Mouse (Mus musculus) neutrophil, adult 5-6 weeks (primary cell): Measurements from ENCODE around the gene H2al1d. TPM values are rescaled to one million over a fixed set of nuclear protein-coding genes. Genes with fewer than 3 reads are reported as not detected.

ENCODE experiments used
- total RNA-seq: library from RNA; stranded (forward); fragments of 200-1000 nt; gene quantifications from 2 replicates; pipeline ENCODE4 v1.2.3, GENCODE M21; 2017

Gene H2al1d
- total RNA-seq, 1 experiment from 2014 or later, result not detected

Other genes with a start within 250 kb of the H2al1d start
- gene H2al1a, start 9.6 kb upstream of the H2al1d start, total RNA-seq, result not detected in 2 replicates
- gene H2al1b, start 6.4 kb upstream of the H2al1d start, total RNA-seq, result not detected in 2 replicates
- not detected in 2 replicates for gene H2al1c, start 3.2 kb upstream of the H2al1d start, total RNA-seq
- not detected in 2 replicates for gene H2al1e, start 3.1 kb downstream of the H2al1d start, total RNA-seq
- gene H2al1f, start 6.3 kb downstream of the H2al1d start, total RNA-seq, result not detected in 2 replicates
- not detected in 2 replicates for gene H2al1g, start 9.4 kb downstream of the H2al1d start, total RNA-seq
- gene H2al1h, start 12.7 kb downstream of the H2al1d start, total RNA-seq, result not detected in 2 replicates
- gene H2al1i, start 15.8 kb downstream of the H2al1d start, total RNA-seq, result not detected in 2 replicates
- gene H2al1j, start 19.0 kb downstream of the H2al1d start, total RNA-seq, result not detected in 2 replicates